In the genomic region with DNA sequence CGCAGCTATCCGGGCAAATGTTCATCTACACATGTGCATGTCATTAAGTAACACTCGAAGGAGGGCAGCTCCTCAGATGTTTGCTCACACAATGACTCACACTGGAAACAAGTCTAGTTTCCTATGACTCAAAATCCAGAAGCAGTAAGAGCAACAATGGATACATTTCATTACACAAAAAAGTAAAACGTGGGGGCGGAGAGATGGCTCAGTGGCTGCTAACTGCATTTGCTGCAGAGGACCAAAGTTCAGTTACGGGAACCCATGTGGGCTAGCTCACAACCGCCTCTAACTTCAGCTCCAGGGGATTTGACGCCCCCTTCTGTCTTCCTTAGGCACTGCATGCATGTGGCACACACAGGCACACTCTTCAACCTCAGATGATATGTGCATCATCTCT, we compare ENCODE assay signal across 10 mouse cellular contexts. TPM values are rescaled to one million over a fixed set of nuclear protein-coding genes. Genes with fewer than 3 reads are reported as not detected.
DNase-seq lines count a peak whose midpoint lies in the region; TF ChIP-seq lines count a peak whose summit lies in the region.
"Had no signal": no experiment of that assay in that cellular context is flagged by ENCODE, and none has a peak within 500 bp of the region (broad histone marks: within the 10 kb centered on the region; RNA-seq: fewer than 3 reads in every experiment).

No protein-coding gene starts in this region.

- no peak overlapping the region for H3K4me3 ChIP-seq in heart, adult 2 months
- H3K4me3 ChIP-seq in hindbrain, embryonic 10.5 days: no peak overlapping the region
- H3K4me3 ChIP-seq: liver, embryonic 15.5 days; neural tube, embryonic 12.5 days had no signal

- no peak overlapping the region for H3K9ac ChIP-seq in heart, adult 2 months (ENCODE audit: low read depth, low read length)
- H3K9ac ChIP-seq: liver, embryonic 15.5 days; neural tube, embryonic 12.5 days had no signal

- peak in 1 of 2 experiments; percentile 8 for DNase-seq in heart, adult 2 months
- DNase-seq in heart, postnatal 25 days (ENCODE audit: low spot score): no peak
- DNase-seq in right cerebral cortex, adult 2 months (ENCODE audit: low spot score in 2 of 2): peak; percentile 21 to 31
- DNase-seq in right cerebral cortex, postnatal 4 days: no peak
- peak; percentile 28 for DNase-seq in adipocyte (ENCODE audit: low spot score)
- DNase-seq in splenic B cell, adult 2 months (ENCODE audit: low read depth, low spot score): peak; percentile 24
- DNase-seq in embryo, embryonic 10 days (ENCODE audit: low spot score): no peak
- DNase-seq in hindbrain, embryonic 10.5 days (ENCODE audit: low spot score): no peak

- 35% methylated on average over 8 of the region's 8 CpGs for WGBS in heart, adult 2 months
- 65% methylated on average over 8 of the region's 8 CpGs for WGBS in hindbrain, embryonic 10.5 days

- no peaks in the 10 kb centered on the region for H3K9me3 ChIP-seq in hindbrain, embryonic 10.5 days
- H3K9me3 ChIP-seq: liver, embryonic 15.5 days; neural tube, embryonic 12.5 days had no signal

- TF ChIP-seq CTCF in heart, adult 2 months (IDR thresholded peaks at IDR 0.05): peak; percentile 68

- intact Hi-C loops in heart, adult 2 months (cut with DNase I): loop anchor here (5.0 kb wide), 1 partner anchor 122 kb away; no protein-coding TSS in a partner anchor
- intact Hi-C loops in heart, postnatal 25 days (cut with DNase I): loop anchor here (5.0 kb wide), 1 partner anchor 117 kb away; no protein-coding TSS in a partner anchor

- TF ChIP-seq POLR2A in heart, adult 2 months (IDR thresholded peaks at IDR 0.05; ENCODE audit: insufficient read depth, low read depth, low read length): no peak

- no peaks in the 10 kb centered on the region for H3K36me3 ChIP-seq in heart, adult 2 months (ENCODE audit: control insufficient read depth, insufficient read depth, low read length)
- no peaks in the 10 kb centered on the region for H3K36me3 ChIP-seq in splenic B cell, adult 2 months (ENCODE audit: control insufficient read depth, insufficient read depth, low read length, poor library complexity, severe bottlenecking)
- no peaks in the 10 kb centered on the region for H3K36me3 ChIP-seq in hindbrain, embryonic 10.5 days
- H3K36me3 ChIP-seq: liver, embryonic 15.5 days; neural tube, embryonic 12.5 days had no signal

- H3K27me3 ChIP-seq in heart, adult 2 months (ENCODE audit: control insufficient read depth, insufficient read depth, low read length): no peaks in the 10 kb centered on the region
- H3K27me3 ChIP-seq in splenic B cell, adult 2 months (ENCODE audit: control insufficient read depth, insufficient read depth, low read length, poor library complexity, severe bottlenecking): no peaks in the 10 kb centered on the region
- peaks cover 4% of the 10 kb centered on the region; the same call in 1 of the 2 replicates for H3K27me3 ChIP-seq in hindbrain, embryonic 10.5 days (ENCODE audit: insufficient read depth, poor library complexity, severe bottlenecking)
- H3K27me3 ChIP-seq: neural tube, embryonic 12.5 days had no signal

- no peaks in the 10 kb centered on the region for H3K79me2 ChIP-seq in heart, adult 2 months (replicated peaks; ENCODE audit: control insufficient read depth, insufficient read depth, low read length)

- TF ChIP-seq EP300 in heart, adult 2 months (IDR thresholded peaks at IDR 0.05; ENCODE audit: insufficient read depth, low read depth, low read length): no peak

- H3K27ac ChIP-seq in heart, adult 2 months: no peak overlapping the region
- no peak overlapping the region for H3K27ac ChIP-seq in hindbrain, embryonic 10.5 days
- H3K27ac ChIP-seq: liver, embryonic 15.5 days; neural tube, embryonic 12.5 days had no signal

- H3K4me1 ChIP-seq in heart, adult 2 months (ENCODE audit: control insufficient read depth, insufficient read depth, low read length): peaks cover 3% of the 10 kb centered on the region; the same call in 1 of the 2 replicates
- H3K4me1 ChIP-seq in hindbrain, embryonic 10.5 days (replicated peaks): no peaks in the 10 kb centered on the region
- H3K4me1 ChIP-seq: liver, embryonic 15.5 days; neural tube, embryonic 12.5 days had no signal

RNA-seq across cellular contexts. Expression of gene Rufy1, which starts 8.9 kb away (rescaled TPM):
- total RNA-seq in heart, adult 2 months (2021): 10 to 100 TPM; 27.6 to 30.4 TPM
- polyA plus RNA-seq in heart, adult 2 months (2012; rRNA removed): 26.0 and 41.4 TPM in 2 replicates
- 10 to 100 TPM; 27.6 to 29.5 TPM for total RNA-seq in heart, postnatal 25 days (2021)
- polyA plus RNA-seq in hindbrain, embryonic 10.5 days (2016; fragmentation: Nextera tagmentation; extraction: Ambion mirVana): 20.9 and 22.5 TPM in 2 replicates

Comparison
In these comparisons a context has a peak if more than half of its experiments do, and no peak if none do; other contexts are left out.
1. DNase-seq: peak in right cerebral cortex, adult 2 months (2 of 2), adipocyte (single experiment) and splenic B cell, adult 2 months (single experiment); none in heart, postnatal 25 days (single experiment), right cerebral cortex, postnatal 4 days (single experiment), embryo, embryonic 10 days (single experiment) and hindbrain, embryonic 10.5 days (single experiment).